Mouse (Mus musculus): ENCODE data around the gene Nr2e1.

Gene Nr2e1

DNA sequence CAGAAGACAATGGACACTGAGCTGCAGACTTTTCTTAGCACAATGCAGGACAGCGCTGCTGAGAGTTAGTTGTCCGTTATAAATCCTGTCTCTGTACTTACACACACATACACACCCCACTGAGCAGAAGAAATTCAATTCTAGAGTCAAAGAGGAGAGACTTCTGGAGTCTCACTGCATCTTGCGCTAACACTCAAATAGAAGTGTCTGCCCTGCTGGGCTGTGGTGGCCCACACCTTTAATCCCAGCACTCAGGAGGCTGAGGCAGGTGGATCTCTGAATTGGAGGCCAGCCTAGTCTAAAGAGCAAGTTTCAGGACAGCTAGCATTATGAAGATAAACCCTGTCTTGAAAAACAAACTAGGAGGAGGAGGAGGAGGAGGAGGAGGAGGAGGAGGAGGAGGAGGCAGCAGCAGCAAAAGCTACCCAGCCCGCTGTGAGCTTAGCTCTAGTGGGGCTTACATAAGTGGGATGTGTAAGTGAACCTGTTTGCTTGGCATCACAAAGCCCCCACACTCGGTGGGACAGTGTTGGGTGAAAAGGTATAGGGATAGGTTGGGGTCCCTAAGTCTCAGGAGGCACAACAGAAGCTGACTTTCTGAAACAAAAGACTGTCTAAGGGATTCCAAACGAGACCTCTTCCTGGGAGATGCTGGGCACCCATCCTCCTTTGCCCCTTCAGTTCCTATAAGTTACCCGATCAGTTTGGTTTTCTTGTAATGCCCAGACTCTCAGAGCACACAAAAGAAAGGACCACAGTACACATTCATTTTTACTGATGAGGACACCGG lies 4.7 kb upstream of the Nr2e1 start:
- no peak for DNase-seq (ENCODE audit: extremely low spot score)

DNA sequence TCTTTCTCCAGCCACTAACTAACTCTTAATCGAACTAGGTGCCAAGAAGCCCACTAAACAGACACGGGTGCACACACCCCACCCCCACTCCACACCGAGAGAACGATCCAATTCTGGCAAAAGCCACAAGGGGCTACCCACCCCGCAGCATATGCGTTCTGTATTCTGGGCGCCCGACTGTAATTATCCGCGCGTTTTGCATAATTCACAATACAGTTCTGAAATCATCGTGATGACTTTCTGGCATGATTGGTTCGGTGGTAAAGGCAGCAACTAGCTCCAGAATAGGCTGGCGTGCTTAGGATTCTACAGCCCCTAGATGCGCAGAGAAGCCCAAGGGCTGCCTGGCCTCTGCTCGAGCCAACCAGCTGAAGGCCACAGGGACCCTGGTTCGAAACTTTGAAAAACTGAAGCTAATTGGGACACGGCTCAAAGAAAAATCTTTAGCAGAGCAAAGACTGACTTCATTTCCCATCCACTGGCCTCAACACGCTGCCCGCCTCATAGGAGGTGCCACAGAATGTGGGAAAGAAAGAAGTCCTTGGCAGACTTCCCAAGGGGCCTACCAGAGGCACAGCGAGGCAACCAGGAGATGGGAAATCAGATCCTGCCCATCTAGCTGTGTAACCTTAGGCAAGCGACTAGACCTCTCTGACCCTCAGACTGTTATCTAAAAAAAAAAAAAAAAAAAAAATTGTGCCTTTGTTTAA lies 2.3 kb upstream of the Nr2e1 start:
- no peak for DNase-seq (ENCODE audit: extremely low spot score)

DNA sequence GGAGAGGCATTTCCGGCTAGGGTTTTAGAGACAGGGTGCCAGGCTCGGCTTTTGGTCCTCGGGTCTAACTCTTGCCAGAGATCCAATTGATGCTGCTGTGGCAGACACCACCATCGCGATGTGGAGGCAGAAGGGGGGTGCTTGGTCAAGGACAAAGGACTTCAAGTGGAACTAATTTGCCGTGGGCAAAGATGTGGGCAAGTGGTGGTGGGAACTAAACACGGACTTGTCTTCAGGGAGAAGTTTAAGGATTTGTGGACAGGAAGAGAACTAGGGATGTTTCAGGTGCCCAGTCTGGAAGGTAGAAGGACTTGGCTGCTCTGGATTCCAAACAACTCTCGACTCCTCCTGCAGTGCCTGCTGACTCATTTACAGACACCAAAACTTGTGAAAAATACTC lies 1.7 kb upstream of the Nr2e1 start:
- no peak for DNase-seq (ENCODE audit: extremely low spot score)

DNA sequence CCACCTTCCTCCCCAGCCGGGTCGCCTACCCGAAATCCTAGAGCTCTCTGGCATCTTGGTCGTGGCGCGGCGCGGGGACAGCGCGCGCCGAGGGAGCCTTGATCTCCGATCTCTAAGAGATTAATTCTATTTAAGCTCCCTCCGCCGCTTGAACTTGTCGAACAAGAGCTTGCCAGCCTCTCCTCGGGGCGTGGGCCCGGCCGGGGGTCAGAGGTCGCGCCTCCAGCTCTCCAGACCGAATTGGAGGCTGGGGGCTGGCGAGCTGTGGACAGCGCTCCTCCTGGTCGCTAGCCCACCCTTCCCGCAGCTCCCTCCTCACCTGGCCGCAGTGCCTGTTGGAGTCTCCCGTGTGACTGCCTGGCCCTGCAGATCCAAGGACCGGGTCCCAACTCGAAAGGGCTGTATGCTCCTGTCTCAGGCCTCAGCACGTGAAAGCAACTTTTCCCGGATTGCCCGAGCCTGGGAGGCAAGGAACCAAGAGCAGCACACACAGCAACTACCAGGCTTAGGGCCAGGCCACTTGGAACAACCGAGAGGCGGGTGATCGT lies 1.1 kb upstream of the Nr2e1 start:
- DNase-seq (ENCODE audit: extremely low spot score): peak; percentile 67

DNA sequence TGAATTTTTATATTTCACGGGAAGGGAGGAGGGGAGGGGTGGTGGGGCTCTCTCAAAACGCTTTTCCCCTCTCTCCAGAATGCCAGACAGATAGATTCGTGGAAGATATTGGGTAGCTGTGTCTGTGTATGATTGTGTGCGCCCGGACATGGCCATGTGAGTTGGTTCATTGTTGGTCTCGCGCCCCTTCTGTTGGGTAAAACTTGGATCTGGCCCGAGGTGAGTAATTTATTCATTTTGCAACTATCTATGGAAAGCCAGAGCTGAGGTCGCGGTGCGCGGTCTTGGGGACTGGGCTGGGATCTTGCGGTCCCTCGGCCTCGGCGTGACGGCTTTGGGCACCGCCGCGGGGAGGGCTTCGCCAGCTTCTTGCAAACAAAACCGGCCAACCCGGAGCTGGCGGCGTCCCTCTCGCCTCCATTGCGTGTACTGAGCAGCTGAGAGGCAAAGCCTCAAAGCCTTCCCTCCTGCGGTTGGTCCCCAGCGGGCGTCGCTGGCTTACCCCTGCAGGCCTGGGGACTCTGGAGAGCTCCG lies 537 bp upstream of the Nr2e1 start:
- peak; percentile 55 for DNase-seq (ENCODE audit: extremely low spot score)

DNA sequence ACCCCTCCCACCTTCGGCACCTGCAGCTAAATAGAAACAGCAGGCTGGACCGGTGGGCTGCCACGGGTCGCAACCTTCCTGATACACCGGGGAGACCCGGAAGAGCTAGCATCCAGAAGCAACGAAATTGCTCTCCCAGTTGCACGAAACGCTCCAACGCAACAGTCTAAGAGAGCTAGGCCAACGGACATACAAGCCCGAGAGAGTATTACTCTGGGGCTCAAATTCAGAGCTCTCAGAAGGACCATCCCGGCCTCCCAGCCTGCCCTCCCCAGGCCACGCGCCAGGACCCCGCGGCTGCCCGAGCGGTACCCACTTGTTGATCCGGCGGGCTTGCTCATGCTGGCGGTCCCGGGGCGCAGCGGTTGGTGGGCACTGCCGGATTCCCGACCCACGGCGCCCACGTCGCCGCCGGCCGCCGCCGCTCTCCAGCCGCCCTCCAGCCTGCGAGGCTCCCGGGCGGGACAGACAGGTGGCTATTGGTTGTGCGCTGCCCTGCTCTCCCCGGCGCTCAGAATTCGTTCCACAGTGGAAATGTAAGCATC lies 794 bp downstream of the Nr2e1 start:
- DNase-seq (ENCODE audit: extremely low spot score): no peak

DNA sequence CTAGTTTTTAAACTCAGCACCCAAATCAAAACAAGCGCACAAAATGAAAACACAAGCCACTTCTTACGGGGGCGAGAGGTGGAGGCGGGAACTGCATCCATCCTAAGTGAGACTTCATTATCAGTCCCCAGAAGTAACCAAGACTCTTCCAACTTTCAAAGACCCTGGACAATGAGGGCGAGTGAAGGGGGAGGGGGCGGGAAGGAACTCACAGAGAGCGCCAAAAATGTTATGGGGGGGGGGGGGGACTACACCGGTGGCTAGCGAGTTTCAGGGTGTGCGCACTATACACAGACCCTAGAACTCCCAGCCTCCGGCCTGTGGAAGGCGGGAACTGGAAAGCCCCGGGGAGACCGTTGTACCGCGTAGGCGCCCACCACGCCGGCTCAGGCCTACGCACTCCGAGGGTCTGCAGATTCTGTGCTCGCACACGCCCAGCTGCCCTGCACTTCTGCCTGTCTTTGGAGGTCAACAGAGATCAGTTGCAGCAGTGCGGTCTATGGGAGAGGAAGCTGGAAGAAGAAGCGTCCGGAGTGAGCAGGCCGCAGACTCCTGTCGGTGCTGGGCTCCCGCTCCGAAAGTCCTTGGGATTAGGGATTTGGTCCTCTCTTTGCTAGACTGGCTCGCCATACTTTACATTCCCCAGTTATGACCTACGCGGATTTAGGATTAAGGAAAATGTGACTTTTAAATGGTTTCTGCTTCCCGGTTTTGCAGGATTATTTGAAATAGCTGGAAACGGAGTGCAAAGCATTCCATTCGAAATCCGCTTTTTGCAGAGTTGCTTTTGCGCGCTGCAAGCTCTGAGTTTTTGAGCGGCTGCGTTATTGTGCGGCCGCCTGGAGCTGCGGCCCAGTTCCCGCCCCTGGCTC lies 1.5 kb downstream of the Nr2e1 start:
- DNase-seq (ENCODE audit: extremely low spot score): peak; percentile 66

DNA sequence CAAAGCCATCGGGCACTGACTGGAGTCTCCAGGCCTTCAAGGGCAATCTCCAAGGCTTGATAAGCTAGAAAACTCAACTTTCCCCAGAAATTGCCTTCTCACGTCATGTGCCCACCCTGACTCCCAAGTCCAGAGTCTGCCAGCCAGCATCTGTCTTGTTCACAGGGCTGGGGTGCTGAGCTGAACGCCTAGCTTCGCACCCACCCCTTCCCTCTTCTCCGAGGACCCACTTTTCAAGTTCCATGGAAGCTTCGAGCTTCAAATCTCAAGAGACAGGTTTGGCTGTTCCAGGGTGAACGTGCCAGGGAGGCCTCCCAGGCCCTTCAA lies 2.5 kb downstream of the Nr2e1 start:
- DNase-seq (ENCODE audit: extremely low spot score): no peak

DNA sequence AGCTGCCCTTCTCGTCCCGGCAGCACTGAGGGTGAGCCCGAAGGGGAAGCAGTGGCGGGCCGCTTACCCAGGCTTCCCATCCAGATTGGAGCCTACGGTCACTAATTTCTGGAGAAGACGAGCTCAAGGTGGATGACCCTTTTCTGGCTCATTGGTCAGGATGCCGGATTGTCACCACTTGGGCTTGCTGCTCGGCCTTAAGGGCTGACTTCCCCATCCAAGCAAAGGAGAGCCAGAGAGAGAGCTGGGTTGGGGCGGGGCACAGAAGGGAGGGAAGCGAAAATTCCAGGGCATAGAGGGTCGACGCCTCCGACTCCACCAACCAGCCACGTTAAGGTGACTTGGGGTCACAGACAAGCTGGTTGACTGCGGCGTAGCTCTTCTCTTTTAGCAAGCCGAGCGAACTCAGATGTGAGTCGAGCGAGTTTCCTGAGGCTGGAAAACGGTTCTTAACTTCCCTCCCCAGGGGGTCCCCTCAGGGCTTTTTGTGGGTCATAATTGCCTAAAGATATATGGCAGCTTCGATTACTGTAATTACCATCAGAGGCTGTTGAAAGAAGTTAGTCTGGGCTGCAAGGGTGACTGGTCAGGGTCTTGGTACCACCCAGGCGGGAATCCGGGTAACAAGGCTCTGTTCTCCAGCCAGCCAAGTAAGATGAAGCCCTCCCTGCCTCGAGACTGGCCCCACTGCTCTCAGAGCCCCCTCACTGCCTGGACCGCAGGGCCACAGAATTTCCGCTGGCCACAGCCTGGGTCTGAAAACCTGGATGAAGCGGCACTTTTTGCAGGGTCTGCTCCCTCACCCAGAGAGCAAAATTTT lies 3.1 kb downstream of the Nr2e1 start:
- peak; percentile 52 for DNase-seq (ENCODE audit: extremely low spot score)

DNA sequence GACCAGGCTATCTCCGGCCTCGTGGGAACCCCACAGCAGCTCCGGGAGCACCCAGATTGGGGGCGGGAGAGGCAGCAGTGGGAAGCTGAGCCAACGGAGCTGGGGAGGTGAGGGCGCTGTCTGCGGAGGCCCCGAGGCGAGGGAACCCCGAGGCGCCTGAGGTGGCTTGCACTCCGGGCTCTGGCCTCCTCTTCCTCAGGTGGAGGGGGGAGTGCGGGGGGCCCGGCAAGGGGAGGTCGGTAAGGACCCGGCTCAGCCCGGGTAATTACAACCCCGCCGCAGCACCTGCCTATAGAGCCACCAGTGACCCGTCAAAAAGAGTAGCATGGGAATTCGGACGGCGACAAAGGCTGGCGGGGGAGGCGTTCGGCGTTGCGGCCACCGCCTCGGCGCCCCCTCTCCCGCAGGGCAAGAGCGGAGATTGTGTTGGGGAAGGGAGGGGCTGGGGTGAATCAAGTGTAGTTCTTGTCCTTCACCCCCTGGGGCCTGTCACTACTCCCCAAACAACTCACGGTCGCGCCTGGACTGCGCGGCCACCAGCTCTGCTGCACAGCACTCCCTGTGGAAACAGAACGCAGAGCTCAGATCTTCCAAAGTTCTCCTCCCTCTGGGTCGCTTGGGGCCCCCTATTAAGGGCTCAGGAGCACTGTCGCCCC lies 3.8 kb downstream of the Nr2e1 start:
- DNase-seq (ENCODE audit: extremely low spot score): peak; percentile 53

DNA sequence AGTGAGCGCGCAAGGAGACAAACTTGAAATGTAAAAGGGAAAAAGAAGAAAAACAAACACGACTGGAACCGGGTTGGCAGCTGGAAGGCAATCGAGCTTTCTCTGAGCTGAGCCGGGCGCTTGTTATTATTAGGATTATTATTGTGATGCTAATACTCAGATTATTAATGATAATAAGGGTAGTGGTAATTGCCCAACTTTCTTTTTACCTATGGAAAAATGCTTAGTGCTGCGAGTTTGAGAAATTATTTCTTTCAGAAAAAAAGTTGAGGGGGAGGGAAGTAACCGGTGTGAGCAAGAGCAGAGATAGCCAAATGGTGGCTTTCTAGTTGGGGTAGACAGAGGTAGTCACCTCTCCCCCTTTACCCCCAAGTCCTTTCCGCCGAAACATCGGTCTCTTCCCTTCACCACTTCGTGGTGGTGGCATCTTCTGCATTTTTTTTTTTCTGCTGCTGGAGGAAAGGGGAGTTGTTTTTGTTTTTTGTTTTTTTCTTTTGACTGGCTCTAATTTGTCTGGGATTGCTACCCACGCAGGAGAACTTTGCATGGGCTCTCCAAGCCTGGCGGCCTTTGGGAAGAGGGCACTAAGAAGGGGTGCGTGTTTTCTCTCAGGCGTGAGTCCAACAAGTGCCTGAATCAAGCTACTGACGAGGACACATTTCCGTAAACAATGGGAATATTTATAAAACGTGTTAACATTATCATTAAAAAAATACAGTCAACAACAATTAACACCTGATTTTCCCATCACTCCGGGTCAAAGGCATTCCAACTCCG lies 4.5 kb downstream of the Nr2e1 start:
- peak; percentile 36 for DNase-seq (ENCODE audit: extremely low spot score)

DNA sequence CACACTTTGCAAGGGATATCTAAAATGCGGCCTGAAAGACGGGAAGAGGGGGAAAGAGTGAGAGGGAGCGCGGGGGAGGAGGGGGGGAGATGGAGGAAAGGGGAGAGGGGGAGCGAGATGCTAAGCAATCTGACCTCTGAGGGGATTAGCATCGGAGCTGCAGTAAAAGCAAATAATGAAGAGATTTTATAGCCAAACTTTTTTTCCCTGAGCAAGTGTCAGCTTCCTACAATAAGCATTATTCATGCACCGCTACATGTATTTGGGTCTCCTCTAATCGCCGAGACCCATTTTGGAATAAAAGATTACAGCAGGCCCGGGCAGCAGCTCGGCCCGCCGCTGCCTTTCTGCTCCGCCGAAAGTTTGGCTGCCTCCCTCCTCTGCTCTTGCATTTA lies 5.2 kb downstream of the Nr2e1 start:
- peak; percentile 21 for DNase-seq (ENCODE audit: extremely low spot score)

DNA sequence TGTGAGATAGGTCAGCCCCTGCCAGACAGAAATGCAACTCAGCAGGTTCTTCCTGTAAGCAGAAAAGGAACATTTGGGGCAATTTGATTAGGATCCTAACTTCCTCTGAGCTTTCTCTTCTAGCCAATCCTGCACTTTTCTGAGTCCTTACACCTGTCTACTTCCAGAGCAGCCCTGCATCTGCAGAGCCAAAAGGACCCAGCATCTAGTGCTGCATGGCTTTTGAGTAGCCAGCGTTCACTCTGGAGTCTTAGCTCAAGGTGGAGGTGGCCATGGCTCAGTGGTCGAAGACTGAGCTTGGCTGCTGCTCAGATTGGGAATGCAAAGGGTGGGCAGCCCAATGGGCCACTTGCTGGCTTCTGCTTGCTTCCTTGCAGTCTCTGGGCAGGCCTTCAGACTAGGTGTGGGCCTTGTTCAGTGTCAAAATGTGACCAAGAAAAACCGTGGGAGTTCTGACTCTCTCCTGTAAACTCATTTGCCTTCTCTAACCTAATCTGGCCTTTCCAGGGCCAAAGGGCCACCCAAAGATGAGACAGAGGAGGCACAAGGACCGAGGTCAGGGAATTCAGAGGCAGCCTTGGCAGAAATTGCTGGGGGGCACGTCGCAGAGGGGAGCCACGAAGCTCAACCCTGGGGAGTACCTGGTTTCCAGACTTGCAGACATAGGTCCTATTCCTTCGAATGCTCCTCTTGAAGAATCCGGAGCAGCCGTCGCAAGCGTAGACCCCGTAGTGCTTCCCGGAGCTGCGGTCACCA lies 5.7 kb downstream of the Nr2e1 start:
- peak; percentile 19 for DNase-seq (ENCODE audit: extremely low spot score)

DNA sequence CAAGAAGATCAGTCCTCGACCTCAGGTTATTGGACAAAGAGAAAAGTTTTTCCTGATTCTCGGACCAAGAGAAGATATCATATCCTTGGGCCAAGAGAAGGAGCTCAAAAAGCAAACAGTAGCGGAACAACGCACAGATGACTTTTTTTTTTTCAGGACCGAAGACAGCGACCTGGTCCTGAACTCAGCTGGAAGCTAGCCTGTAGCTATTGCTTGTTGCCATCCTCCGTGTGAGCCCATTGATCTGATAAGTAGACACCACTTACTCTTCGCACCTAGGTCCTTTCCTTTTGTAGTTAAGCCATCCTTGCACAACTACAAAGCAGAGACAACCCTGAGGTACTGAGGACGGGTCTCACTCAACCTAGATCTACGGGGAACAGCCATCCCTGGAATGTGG lies 8.8 kb downstream of the Nr2e1 start:
- DNase-seq (ENCODE audit: extremely low spot score): peak; percentile 28

DNA sequence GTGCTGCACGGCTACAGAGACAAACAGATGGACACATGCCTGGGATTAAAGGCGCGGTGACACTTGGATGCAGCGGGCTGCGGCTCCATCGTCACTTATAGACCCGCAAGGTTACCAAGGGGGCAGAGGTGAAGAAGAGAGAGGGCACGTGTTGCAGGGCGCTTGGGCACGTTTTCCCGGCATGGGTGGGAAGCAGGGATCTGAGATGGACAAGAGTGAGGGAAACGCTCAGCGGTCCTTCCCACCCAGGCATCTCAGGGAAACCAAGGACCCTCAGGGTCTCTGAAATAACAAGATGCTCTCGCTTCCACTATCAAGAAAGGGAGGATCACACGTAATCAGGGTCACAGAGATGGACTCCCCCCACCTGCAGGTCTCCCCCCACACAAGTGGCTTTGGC lies 10.5 kb downstream of the Nr2e1 start:
- no peak for DNase-seq (ENCODE audit: extremely low spot score)

DNA sequence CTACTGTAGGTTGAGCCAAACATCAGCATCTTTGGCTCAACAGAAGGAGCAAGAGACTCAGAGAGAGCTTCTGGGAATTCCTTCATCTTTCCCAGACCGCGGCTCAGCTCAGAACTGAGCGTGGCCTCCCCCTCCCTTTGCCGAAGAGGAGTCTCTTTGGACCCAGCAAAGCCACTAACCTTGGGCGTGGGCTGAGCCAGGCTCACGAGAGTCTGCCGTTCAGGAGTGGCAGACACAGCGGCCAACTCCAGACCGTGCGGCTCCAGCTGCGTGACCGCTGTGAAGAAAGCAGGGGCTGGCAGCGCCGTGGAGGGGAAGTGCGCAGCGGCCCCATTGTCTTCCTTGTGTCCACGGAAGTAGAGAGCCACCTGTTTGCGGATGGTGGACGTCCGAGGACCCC lies 10.9 kb downstream of the Nr2e1 start:
- no peak for DNase-seq (ENCODE audit: extremely low spot score)

DNA sequence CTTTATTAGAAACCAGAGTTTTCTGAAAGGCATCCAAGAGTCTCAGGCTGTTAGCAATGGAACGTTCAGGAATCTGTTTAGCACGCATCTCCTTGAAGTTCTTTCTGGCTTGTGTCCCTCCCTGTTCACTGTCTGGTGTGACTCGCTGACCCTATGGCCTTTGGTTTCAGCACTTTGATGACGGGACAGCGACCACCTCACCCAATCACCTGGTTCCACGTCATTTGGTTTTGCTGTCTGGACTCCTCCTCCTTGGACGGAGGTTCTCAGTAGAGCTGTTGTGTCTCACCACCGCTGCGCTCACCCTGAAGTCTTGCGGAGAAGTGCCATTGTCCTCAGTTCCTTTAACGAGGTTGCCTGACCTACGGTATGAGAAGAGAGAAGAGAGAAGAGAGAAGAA lies 21.2 kb downstream of the Nr2e1 start:
- peak; percentile 85 for DNase-seq (ENCODE audit: extremely low spot score)

DNA sequence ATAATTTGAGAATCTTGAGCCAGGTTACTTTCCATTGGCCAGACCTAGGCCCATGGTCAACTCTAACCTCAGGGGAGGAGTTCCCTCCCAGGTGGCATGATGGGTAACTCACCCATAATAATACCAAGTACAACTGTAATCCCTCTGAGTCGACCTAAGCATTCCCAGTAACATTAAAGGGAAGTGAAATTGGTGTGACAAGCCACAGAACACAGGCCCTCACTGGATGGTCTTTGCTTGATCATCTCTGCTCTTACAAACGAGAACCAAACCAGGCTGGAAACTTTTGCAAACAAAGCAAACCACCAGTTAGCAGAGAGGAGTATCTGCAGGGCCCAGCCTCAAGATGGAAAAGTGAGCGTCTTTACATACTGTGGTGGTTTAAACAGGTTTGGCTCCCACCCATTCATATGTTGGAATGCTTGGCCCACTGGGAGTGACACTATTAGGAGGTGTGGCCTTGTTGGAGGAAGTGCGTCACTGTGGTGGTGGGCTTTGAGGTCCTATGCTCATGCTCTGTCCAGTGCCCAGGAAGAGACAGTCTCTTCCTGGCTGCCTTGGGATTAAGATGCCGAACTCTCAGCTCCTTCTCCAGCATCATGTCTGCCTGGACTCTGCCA lies 23.7 kb downstream of the Nr2e1 start:
- DNase-seq (ENCODE audit: extremely low spot score): no peak

All from embryo, embryonic 9.5 days (tissue).